In genomic region chr12:99440953-99441352, GRCm38 (mm10) we compare ENCODE assay signal across 16 mouse cellular contexts.
"Had no signal": no experiment of that assay in that cellular context is flagged by ENCODE, and none has a peak within 500 bp of the region (broad histone marks: within the 10 kb centered on the region; RNA-seq: fewer than 3 reads in every experiment).

No protein-coding gene starts in this region.

- H3K36me3 ChIP-seq: limb, embryonic 15.5 days; liver, embryonic 12.5 days; midbrain, embryonic 10.5 days; neural tube, embryonic 13.5 days; stomach, embryonic 15.5 days had no signal

- H3K4me1 ChIP-seq: midbrain, embryonic 10.5 days; stomach, embryonic 15.5 days had no signal

- DNase-seq: kidney, adult 11 months; kidney, adult 9 months; lung, postnatal 10 days; lung, postnatal 4 days; midbrain, embryonic 14.5 days; right cerebral cortex, postnatal 4 days; spleen, adult 18-20 months; thymus, adult 2 months; thymus, postnatal 25 days had no signal

- H3K9ac ChIP-seq: limb, embryonic 15.5 days; liver, embryonic 12.5 days; lung, embryonic 14.5 days; neural tube, embryonic 13.5 days; stomach, embryonic 15.5 days had no signal

- H3K4me2 ChIP-seq: limb, embryonic 15.5 days; liver, embryonic 12.5 days; lung, embryonic 14.5 days; neural tube, embryonic 13.5 days; stomach, embryonic 15.5 days had no signal

- H3K9me3 ChIP-seq: limb, embryonic 15.5 days; liver, embryonic 12.5 days; midbrain, embryonic 10.5 days; neural tube, embryonic 13.5 days; stomach, embryonic 15.5 days had no signal

- H3K27ac ChIP-seq: kidney, postnatal 0 days; limb, embryonic 15.5 days; liver, embryonic 12.5 days; midbrain, embryonic 10.5 days; neural tube, embryonic 13.5 days; stomach, embryonic 15.5 days had no signal

- H3K4me3 ChIP-seq: limb, embryonic 15.5 days; liver, embryonic 12.5 days; midbrain, embryonic 10.5 days; neural tube, embryonic 13.5 days; stomach, embryonic 15.5 days had no signal

- H3K27me3 ChIP-seq: limb, embryonic 15.5 days; liver, embryonic 12.5 days; neural tube, embryonic 13.5 days; stomach, embryonic 15.5 days had no signal
